Mouse (Mus musculus) forebrain, embryonic 11.5 days (tissue): ENCODE results near the gene Mrpl21. TPM values are rescaled to one million over a fixed set of nuclear protein-coding genes. Genes with fewer than 3 reads are reported as not detected.

Source experiments
- ATAC-seq: fragments of 200-750 bp; cut with Nextera tagmentation; replicated peaks from 2 replicates; pipeline ENCODE4 v1.8.0; 2017; ENCODE audit warnings: moderate TSS enrichment; ENCODE audit not compliant: low FRiP score
- DNase-seq: peaks from one replicate; pipeline ENCODE4 v3.0.0-alpha.2; 2017; ENCODE audit warnings: low spot score
- H3K27ac ChIP-seq: fragments of 300-500 bp; sonication (generic); 2 replicates; pipeline ENCODE4 v1.5.1; 2014; ENCODE audit warnings: low read depth, low read length
- H3K27me3 ChIP-seq: fragments of 300-500 bp; sonication (generic); 2 replicates; pipeline ENCODE4 v1.6.1; 2014; ENCODE audit warnings: mild to moderate bottlenecking, low read length, mixed read lengths; ENCODE audit not compliant: control insufficient read depth, insufficient read depth
- H3K36me3 ChIP-seq: fragments of 300-500 bp; sonication (generic); 2 replicates; pipeline ENCODE4 v1.6.1; 2014; ENCODE audit warnings: mild to moderate bottlenecking, low read length, moderate library complexity, mixed read lengths; ENCODE audit not compliant: control insufficient read depth, insufficient read depth
- H3K4me1 ChIP-seq: fragments of 300-500 bp; sonication (generic); replicated peaks from 2 replicates; pipeline ENCODE4 v1.6.1; 2014; ENCODE audit warnings: low read length, mixed read lengths; ENCODE audit not compliant: control insufficient read depth, insufficient read depth
- H3K4me2 ChIP-seq: fragments of 300-500 bp; sonication (generic); 2 replicates; pipeline ENCODE4 v1.6.1; 2014; ENCODE audit warnings: low read depth, mild to moderate bottlenecking, low read length, moderate library complexity, mixed read lengths; ENCODE audit not compliant: severe bottlenecking
- H3K4me3 ChIP-seq: fragments of 300-500 bp; sonication (generic); 2 replicates; pipeline ENCODE4 v1.5.1; 2014; ENCODE audit warnings: low read depth, low read length
- H3K9ac ChIP-seq: fragments of 300-500 bp; sonication (generic); 2 replicates; pipeline ENCODE4 v1.6.1; 2014; ENCODE audit warnings: low read length
- H3K9me3 ChIP-seq: fragments of 300-500 bp; sonication (generic); 2 replicates; pipeline ENCODE4 v1.6.1; 2016; ENCODE audit warnings: low read length, mixed read lengths; ENCODE audit not compliant: control insufficient read depth
- WGBS: fragments of 180-500 bp; shearing (Covaris S2); extraction: QIAGEN DNeasy Blood & Tissue Kit; methylation state at CpG from one replicate; pipeline ENCODE4 v1.1.7; 2014; 5-methylcytosine and 5-hydroxymethylcytosine counted together
- polyA plus RNA-seq: library from polyadenylated mRNA; unstranded; fragments of >200 nt; fragmentation: Nextera tagmentation; extraction: Ambion mirVana; gene quantifications from 2 replicates; pipeline ENCODE4 v1.2.1, GENCODE M21; 2014

Mrpl21 gene
- polyA plus RNA-seq, 1 experiment from 2014 or later: 122 TPM

- DNase-seq: no peak
- Histone ChIP-seq H3K9me3 (no peaks in the 10 kb centered on the region; the same call in 1 of the 2 replicates), H3K36me3 (no peaks in the 10 kb centered on the region), H3K27me3 (peaks cover 23% of the 10 kb centered on the region), H3K4me3 (no peak overlapping the region), H3K4me1 (peaks cover 5% of the 10 kb centered on the region; the same call in 1 of the 2 replicates), H3K9ac (no peak overlapping the region), H3K27ac (no peak overlapping the region), H3K4me2 (no peak overlapping the region)
- ATAC-seq: no peak
- WGBS: 90% methylated on average over 2 of the region's 2 CpGs
These were observed 36.6 kb downstream of the Mrpl21 start for GRCm38 (mm10) chr19:3319341-3319740.

GRCm38 (mm10) chr19:3320086-3320485 is 37.4 kb downstream of the Mrpl21 start:
- peaks cover 12% of the 10 kb centered on the region; the same call in 1 of the 2 replicates for H3K4me1 ChIP-seq
- H3K27ac ChIP-seq: no peak overlapping the region
- H3K4me3 ChIP-seq: no peak overlapping the region
- H3K36me3 ChIP-seq: no peaks in the 10 kb centered on the region
- DNase-seq (no peak), ATAC-seq (no peak)
- H3K4me2 ChIP-seq: no peak overlapping the region
- H3K9me3 ChIP-seq: no peaks in the 10 kb centered on the region; the same call in 1 of the 2 replicates
- peaks cover 23% of the 10 kb centered on the region for H3K27me3 ChIP-seq
- 78% methylated on average over 7 of the region's 7 CpGs for WGBS
- H3K9ac ChIP-seq: no peak overlapping the region

- H3K4me3 ChIP-seq: no peak overlapping the region
- 74% methylated on average over 3 of the region's 3 CpGs for WGBS
- H3K4me1 ChIP-seq: peaks cover 13% of the 10 kb centered on the region; the same call in 1 of the 2 replicates
- no peak for ATAC-seq
- no peak overlapping the region for H3K4me2 ChIP-seq
- no peak overlapping the region for H3K9ac ChIP-seq
- no peaks in the 10 kb centered on the region for H3K36me3 ChIP-seq
- DNase-seq: no peak
- H3K9me3 ChIP-seq: no peaks in the 10 kb centered on the region; the same call in 1 of the 2 replicates
- H3K27ac ChIP-seq: no peak overlapping the region
- H3K27me3 ChIP-seq: peaks cover 23% of the 10 kb centered on the region
These were observed 38.1 kb downstream of the Mrpl21 start for GRCm38 (mm10) chr19:3320801-3321200.

- H3K9ac ChIP-seq: no peak overlapping the region
- peaks cover 20% of the 10 kb centered on the region; the same call in 1 of the 2 replicates for H3K4me1 ChIP-seq
- 8% methylated on average over 11 of the region's 11 CpGs for WGBS
- H3K9me3 ChIP-seq: no peaks in the 10 kb centered on the region; the same call in 1 of the 2 replicates
- ATAC-seq: no peak
- no peak overlapping the region for H3K4me2 ChIP-seq
- no peak overlapping the region for H3K27ac ChIP-seq
- no peak for DNase-seq
- H3K27me3 ChIP-seq: peaks cover 23% of the 10 kb centered on the region
- no peak overlapping the region for H3K4me3 ChIP-seq
- no peaks in the 10 kb centered on the region for H3K36me3 ChIP-seq
These were observed 38.9 kb downstream of the Mrpl21 start for GRCm38 (mm10) chr19:3321617-3322016.

- peak; percentile 65 for DNase-seq
- 6% methylated on average over 26 of the region's 26 CpGs for WGBS
- H3K9me3 ChIP-seq: no peaks in the 10 kb centered on the region; the same call in 1 of the 2 replicates
- no peak within 1 kb of the TSS for H3K27ac ChIP-seq
- H3K4me3 ChIP-seq: peak within 1 kb of the TSS; percentile 49
- peaks cover 20% of the 10 kb centered on the region; the same call in 1 of the 2 replicates for H3K4me1 ChIP-seq
- peak within 1 kb of the TSS; percentile 55 for H3K9ac ChIP-seq
- peak within 1 kb of the TSS; percentile 88 for H3K4me2 ChIP-seq
- no peak for ATAC-seq
- peaks cover 23% of the 10 kb centered on the region for H3K27me3 ChIP-seq
- no peaks in the 10 kb centered on the region for H3K36me3 ChIP-seq
These were observed 39.7 kb downstream of the Mrpl21 start, which contains the start of gene Cpt1a for GRCm38 (mm10) chr19:3322261-3322969. Gene Cpt1a, plus strand, starts transcription at chr19:3322334.

- 0% methylated on average over 46 of the region's 47 CpGs for WGBS
- H3K36me3 ChIP-seq: no peaks in the 10 kb centered on the region
- H3K4me2 ChIP-seq: peak overlapping the region; percentile 88
- peaks cover 20% of the 10 kb centered on the region; the same call in 1 of the 2 replicates for H3K4me1 ChIP-seq
- H3K4me3 ChIP-seq: peak overlapping the region; percentile 49
- H3K27ac ChIP-seq: no peak overlapping the region
- DNase-seq (peak; percentile 91), ATAC-seq (peak; percentile 82)
- no peaks in the 10 kb centered on the region; the same call in 1 of the 2 replicates for H3K9me3 ChIP-seq
- peaks cover 23% of the 10 kb centered on the region for H3K27me3 ChIP-seq
- peak overlapping the region; percentile 55 for H3K9ac ChIP-seq
These were observed 40.5 kb downstream of the Mrpl21 start for GRCm38 (mm10) chr19:3323201-3323621.

- DNase-seq (peak; percentile 71), ATAC-seq (peak; percentile 6)
- H3K4me3 ChIP-seq: peak overlapping the region; percentile 49
- peaks cover 20% of the 10 kb centered on the region; the same call in 1 of the 2 replicates for H3K4me1 ChIP-seq
- peak overlapping the region; percentile 55 for H3K9ac ChIP-seq
- WGBS: under 1% methylated on average over 34 of the region's 34 CpGs
- peak overlapping the region; percentile 88 for H3K4me2 ChIP-seq
- no peak overlapping the region for H3K27ac ChIP-seq
- H3K27me3 ChIP-seq: peaks cover 23% of the 10 kb centered on the region
- no peaks in the 10 kb centered on the region; the same call in 1 of the 2 replicates for H3K9me3 ChIP-seq
- H3K36me3 ChIP-seq: no peaks in the 10 kb centered on the region
These were observed 41.1 kb downstream of the Mrpl21 start for GRCm38 (mm10) chr19:3323753-3324270.

GRCm38 (mm10) chr19:3324271-3324811 is 41.6 kb downstream of the Mrpl21 start:
- Histone ChIP-seq H3K4me3 (peak overlapping the region; percentile 49), H3K9ac (no peak overlapping the region; the same call in 1 of the 2 replicates), H3K4me1 (peaks cover 20% of the 10 kb centered on the region; the same call in 1 of the 2 replicates), H3K9me3 (no peaks in the 10 kb centered on the region; the same call in 1 of the 2 replicates), H3K4me2 (peak overlapping the region; percentile 88), H3K36me3 (no peaks in the 10 kb centered on the region), H3K27ac (peak overlapping the region; percentile 80), H3K27me3 (peaks cover 23% of the 10 kb centered on the region)
- no peak for ATAC-seq
- WGBS: 3% methylated on average over 17 of the region's 17 CpGs
- DNase-seq: peak; percentile 64
